Mouse (Mus musculus): ENCODE data around the gene Ssh1.
A peak's percentile ranks its signal among the peaks of the same experiment; 100 is the strongest.

Gene Ssh1

GRCm38 (mm10) chr5:113993031-113993486 is 635 bp downstream of the Ssh1 start:
- no peak for DNase-seq (ENCODE audit: low spot score in 2 of 2)

GRCm38 (mm10) chr5:113992339-113992831 is 1.3 kb downstream of the Ssh1 start:
- peak; percentile 71 to 81 for DNase-seq (ENCODE audit: low spot score in 2 of 2)

DNA sequence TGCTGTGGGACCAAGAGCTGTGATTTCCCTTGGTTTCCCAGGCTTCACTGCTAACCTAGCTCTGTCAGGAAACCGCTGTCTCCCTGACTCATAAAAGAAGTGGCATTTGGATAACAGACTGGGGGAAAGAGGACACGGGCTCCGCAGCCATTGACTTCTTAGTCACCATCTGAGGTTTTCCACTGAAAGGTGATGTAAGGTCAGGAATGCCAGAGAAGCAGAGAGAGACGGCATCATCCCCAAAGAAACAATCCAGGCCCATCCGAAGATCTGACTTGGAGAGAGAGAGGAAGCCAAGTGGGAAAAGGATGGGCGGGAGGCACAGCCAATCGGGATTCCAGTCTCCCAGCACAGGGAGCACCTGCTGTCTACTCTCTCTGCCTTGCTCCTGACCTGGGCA is 2.6 kb downstream of the Ssh1 start:
- no peak for DNase-seq (ENCODE audit: low spot score in 2 of 2)

GRCm38 (mm10) chr5:113990593-113990992 is 3.1 kb downstream of the Ssh1 start:
- DNase-seq (ENCODE audit: low spot score in 2 of 2), result no peak

DNA sequence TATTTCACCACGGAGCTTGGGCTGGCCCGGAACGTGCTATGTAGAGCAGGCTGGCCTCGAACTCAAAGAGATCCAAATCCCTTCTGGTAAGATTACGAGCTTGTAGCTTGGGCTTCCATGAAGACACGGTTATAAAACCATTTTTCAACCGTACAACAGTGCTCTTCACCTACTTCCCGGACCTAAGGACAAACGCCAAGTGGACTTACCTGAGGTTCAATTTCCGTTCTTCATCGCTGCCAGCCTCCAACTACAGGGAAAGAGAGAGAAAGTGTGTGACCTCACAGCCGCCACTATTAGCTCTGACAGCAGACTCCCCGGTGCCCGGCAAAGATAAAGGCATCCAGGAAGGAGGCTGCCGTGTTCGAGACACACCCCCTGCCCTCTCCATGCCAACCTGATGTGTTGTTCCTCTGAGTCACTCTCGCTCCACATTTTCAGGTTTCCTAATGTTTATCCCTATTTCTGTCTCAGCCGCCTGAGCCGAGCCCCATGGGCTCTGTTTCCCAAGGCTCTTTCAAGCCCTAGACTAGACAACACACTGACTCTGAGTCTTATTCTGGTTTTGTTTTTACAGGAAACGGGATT is 4.2 kb downstream of the Ssh1 start:
- DNase-seq (ENCODE audit: low spot score in 2 of 2), result peak; percentile 55 to 62

DNA sequence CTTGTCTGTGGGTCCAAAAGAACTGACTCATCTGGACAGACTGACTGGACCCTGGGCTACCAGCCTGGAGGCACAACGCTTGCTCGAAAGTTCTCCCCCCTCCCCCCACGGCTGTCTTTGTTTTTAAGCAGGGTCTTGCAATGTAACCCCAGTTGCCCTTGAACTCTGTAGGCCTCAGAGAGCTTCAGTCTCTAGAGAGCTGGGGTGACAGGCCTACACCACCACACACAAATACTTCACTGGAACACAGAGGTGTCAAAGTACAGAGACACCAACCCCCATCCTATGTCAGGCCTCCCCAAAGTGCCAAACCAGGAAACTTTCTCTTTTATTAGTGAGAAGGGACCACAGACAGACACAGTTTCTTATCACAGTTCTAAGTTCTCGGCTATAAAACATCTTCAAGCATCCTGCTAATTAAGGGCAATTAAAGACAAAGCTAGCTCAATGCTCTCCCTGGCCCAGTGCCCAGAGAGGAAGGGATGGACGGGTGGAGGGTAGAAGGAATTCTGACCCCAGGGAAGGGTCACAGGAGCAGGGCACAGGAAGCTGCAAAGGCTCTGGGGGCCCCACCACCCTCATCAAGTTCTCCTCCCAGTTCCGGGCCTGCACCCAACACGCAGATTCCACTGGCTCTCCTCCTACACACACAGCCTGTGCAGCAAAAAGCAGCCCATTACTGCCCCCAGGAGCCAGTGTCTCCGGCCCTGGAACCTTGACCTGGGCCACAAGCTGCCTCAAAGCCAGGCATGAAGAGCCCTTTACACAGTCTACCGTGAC is 7.3 kb downstream of the Ssh1 start:
- DNase-seq (ENCODE audit: low spot score in 2 of 2), result no peak

DNA sequence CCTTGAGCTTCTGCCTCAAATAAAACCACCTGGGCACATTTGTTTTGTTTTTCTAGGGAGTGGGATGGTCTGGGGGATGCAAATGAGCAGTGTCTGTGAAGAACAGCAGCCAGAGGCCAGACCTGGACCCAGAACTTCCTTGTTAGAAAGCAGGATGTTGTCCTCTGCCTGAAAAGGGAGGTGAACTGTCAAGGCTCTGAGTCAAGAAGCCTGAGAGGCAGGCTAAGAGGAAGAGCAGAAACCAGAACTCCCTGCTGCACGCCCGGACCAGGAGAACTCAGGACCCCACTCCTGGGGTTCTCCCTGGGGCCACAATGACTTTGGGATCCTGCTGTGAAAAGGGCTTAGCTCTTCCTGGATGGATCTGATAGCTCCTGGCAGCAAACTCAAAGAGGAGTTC is 8.0 kb downstream of the Ssh1 start:
- DNase-seq (ENCODE audit: low spot score in 2 of 2), result no peak

GRCm38 (mm10) chr5:113984025-113984740 is 9.5 kb downstream of the Ssh1 start:
- DNase-seq (ENCODE audit: low spot score in 2 of 2), result no peak

GRCm38 (mm10) chr5:113983541-113983940 is 10.2 kb downstream of the Ssh1 start:
- DNase-seq (ENCODE audit: low spot score in 2 of 2), result no peak

GRCm38 (mm10) chr5:113981843-113982242 is 11.9 kb downstream of the Ssh1 start:
- no peak for DNase-seq (ENCODE audit: low spot score in 2 of 2)

GRCm38 (mm10) chr5:113981171-113981570 is 12.5 kb downstream of the Ssh1 start:
- DNase-seq (ENCODE audit: low spot score in 2 of 2), result no peak

DNA sequence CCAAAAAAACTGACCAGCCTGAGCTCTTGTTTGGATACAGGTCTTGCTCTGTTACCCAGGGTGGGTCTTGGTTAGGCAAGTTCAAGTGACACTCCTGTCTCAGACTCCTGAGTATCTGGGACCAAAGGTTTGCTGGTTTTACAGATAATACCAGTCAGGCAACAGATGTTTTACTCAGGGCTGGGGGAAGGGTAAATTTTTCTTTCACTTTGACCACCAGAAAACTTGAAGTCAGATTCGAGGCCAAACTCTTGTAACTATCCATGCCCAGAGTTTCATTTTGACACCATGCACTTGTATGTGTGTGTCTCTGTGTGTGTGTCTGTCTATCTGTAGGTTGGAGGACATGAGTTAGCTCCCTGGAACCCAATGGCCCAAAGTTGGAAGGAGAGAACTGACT is 13.2 kb downstream of the Ssh1 start:
- no peak for DNase-seq (ENCODE audit: low spot score in 2 of 2)

DNA sequence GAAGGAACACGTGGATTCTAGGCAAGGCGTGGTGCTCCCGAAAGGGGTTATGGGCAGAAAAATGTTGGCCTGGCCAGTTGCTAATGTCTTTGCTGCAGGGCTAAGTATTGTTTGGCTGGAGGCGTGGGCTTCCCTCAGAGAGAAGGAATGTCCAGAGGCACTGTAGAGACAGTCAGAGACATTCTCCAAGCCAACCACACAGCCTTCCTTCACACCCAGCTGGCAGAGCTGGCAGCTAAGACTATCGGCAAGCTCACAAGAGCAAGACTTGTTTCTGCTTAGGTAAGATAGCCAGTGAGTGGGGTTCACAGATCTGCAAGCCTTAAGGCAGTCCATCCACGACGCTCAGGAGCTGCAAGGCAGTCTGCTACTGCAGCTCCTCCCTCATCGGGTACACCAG is 16.4 kb downstream of the Ssh1 start:
- DNase-seq (ENCODE audit: low spot score in 2 of 2), result no peak

- no peak for DNase-seq (ENCODE audit: low spot score in 2 of 2)
Measured at GRCm38 (mm10) chr5:113976597-113976996, 17.1 kb downstream of the Ssh1 start.

DNA sequence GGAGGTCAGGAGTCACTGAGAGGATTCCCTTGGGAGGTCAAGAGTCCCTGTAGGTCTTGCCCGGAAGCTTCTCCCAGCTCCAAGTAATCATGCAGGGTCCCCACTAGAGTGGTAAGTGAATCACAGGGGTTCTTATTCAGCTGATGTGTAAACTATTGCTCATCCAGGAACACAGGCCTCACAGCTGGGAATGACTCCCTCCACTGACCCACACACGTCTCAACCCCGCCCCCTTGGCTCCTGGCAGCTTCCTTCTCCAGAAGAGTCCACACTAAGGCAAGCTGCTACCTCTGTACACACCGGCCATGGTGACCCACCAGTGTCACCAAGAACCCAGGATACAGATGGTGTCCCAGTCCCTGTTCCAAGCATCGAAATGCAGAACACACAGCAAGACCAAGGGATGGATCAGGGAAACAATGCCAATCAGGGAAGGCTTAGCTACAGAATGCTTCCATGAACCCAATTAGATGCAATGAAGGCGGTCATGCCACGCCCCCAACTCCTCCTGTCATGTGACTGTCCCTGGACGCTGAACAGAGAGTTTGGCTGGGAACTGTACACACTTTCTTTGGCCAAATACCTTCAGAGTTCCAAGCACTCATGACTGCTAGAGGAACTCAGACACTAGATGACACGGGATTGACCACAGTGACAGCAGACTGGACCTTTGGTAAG is 18.0 kb downstream of the Ssh1 start:
- DNase-seq (ENCODE audit: low spot score in 2 of 2), result no peak

DNA sequence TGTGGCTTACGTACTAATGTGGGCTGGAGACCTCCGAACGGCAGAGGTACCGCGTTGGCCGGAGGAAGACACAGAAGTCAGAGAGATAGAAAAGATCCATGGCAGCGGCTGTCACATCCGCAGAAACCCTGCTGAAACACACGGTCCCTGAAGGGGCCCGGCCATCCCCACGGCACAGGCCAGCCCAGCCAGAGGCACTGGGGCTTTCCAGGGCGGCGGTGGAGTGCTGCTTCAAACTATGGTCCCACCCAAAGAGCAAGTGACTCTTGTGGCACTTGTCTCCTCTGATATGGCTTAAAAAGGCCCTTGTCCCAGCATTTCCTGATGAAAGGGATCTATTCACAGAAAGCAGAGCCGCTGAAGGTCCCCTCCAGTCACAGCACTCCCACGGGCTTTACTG is 19.1 kb downstream of the Ssh1 start:
- DNase-seq (ENCODE audit: low spot score in 2 of 2), result no peak

DNA sequence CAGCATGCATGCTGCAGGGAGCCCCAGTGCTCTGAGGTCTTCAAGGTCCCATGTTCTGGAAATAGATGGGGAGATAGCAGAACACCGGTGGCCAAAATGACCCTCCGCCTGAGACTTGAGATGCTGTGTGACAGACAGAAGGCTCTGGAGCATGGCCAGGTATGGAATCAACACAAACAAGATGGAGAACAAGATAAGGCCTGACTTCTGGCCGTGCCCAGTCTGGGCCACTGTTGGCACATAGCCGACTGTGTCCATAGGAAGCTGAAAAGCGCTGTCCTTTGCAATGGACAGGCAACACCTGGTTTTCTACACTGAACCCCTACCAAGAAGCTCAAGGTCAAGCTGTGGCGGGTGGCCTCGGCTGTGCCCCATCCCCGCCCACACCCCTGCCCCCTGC is 19.9 kb downstream of the Ssh1 start:
- no peak for DNase-seq (ENCODE audit: low spot score in 2 of 2)

DNA sequence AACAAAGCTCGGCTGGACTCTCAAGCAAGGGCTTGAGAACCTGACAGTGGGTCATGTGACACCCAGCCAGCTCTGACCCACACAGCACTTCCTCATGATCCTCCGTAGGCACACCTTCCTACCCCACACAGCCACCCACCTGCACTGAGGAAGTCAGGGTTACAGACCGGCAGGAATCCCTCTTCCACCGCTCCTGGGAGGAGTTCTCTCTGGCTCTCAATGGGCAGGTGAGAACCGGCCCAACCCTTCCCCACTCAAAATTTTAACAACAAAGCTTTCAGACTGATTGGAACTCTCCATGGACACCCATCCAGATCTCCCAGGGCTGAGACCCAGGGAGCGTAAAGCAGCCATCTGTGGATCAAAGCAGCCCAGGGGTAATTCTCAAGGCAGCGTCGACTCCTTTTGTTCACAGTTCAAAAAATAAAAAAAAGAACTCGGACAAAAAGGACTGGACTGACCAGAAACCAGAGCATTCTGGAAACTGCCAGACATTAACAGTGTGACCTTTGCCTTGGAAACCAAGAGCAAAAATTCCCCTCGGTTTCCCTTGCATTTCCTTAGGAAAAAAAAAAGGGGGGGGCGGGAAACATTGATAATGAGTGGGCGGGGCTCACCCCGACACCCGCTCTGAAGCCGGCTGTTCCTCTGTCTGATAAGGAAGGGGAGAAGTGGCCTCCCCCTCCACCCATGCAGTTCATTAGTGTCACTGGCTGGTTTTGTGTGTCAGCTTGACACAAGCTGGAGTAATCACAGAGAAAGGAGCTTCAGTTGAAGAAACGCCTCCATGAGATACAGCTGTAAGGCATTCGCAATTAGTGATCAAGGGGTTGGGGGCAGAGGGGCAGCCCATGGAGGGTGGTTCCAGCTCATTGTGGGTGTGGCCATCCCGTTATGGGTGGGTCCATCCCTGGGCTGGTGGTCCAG is 20.8 kb downstream of the Ssh1 start:
- DNase-seq (ENCODE audit: low spot score in 2 of 2), result no peak

- no peak for DNase-seq (ENCODE audit: low spot score in 2 of 2)
Measured at GRCm38 (mm10) chr5:113971434-113971960, 22.2 kb downstream of the Ssh1 start.

- no peak for DNase-seq (ENCODE audit: low spot score in 2 of 2)
Measured at GRCm38 (mm10) chr5:113968371-113968770, 25.3 kb downstream of the Ssh1 start.

All from spleen, postnatal 14 days (tissue).